Mouse (Mus musculus): ENCODE data around the gene 4921517D22Rik. TPM values are rescaled to one million over a fixed set of nuclear protein-coding genes. Genes with fewer than 3 reads are reported as not detected.

Gene 4921517D22Rik
- not detected for polyA plus RNA-seq (2014; fragmentation: Illumina TruSeq; extraction: RNeasy Lipid Tissue Mini Kit (QIAGEN cat#74804); ENCODE audit: low replicate concordance)

DNA sequence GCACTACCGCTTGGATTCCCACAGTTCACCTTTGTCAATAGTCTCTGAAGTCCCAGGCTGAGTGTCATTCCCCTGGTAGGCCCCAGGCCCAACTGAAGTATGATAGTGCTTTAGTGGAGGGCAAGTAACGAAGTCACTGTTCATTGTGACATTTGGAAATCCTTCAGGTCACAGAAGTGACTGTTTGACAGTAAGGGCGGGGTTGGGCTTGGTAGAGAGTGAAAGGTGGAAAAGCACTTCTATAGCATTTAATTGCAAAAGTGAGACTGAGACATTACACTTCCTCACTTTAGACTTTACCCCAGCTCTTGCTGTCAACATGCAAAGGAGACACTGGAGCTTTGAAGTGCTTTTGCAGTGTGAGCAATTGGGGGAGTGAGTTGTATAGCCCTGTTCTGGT, at the start of gene 4921517D22Rik:
4921517D22Rik (minus strand) TSS at position 101 of the 400 bp plus-strand sequence.

GRCm38 (mm10) chr13:59731652-59732051, 37.7 kb upstream of the 4921517D22Rik start, which contains the start of gene Spata31d1d:
Spata31d1d (minus strand) TSS chr13:59731752.

DNA sequence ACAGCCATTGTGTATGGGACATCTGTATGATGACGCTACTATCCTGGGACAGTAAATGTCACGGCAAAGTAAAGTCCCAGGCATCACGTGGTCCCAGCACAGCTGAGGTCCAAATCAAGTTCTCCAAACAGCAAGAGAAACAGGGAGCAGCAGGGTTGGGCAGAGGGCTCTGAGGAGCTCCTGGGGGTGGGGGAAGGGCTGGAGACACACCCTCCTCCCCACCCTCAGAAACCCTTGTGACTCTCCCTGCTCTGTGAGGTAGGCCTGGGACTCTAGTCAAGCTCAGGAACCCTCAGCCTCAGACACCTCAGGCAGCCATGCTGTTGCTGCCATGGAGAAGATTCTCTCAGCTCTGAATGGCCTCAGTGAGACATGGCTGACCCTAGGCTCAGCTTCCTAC, 18.1 kb upstream of the 4921517D22Rik start, which contains the start of gene Spata31d1b:
Spata31d1b (plus strand) TSS at position 301 of the 400 bp plus-strand sequence.

GRCm38 (mm10) chr13:59710230-59710629, 16.3 kb upstream of the 4921517D22Rik start, which contains the start of gene Spata31d1a:
Spata31d1a (minus strand) TSS chr13:59710330.

DNA sequence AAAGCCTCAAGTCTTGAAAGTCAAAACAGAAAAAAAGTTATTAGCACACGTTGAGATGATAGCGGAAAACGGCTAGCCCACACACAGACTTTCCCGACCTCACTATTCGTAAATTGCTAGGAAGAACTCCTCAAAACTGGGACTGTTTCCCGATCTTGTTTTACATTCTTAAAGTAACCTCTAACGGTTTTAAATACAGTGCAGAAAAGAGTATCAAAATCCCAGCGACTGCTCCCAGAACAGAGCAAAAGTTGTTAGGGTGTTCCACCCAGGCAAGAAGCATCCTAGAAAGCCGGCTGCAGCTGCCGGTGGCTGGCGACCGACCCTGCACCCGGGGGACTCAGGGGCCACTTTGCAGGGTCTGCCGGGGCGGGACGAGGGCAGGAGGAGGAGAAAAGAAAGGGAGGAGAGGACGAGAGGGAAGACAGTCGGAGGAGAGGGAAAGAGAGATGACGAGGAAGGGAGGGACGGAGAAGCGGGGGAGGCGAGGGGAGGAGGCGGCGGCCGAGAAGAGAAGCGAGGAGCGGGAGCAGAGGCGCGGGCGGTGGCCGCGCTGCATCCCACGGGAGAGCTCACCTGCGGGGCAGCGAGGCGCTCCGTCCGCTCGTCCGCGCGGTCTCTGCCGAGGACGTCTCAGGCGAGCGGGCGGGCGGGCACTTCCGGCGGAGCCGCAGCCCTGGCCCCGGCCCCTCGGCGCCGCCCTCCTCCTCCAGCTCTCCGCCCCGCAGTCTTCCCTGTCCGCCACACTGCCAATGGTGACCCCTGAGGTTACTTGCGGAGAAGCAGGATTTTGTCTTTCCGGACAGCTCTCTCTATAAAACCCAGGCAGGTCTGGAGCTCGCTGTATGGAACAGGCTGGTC, 18.5 kb downstream of the 4921517D22Rik start, which contains the start of gene Golm1:
Golm1 (minus strand) TSS at position 661 of the 861 bp plus-strand sequence.

Other genes starting within 250 kb of the 4921517D22Rik start
- gene Agtpbp1, start 108.9 kb downstream of the 4921517D22Rik start, polyA plus RNA-seq (2014; fragmentation: Illumina TruSeq; extraction: RNeasy Lipid Tissue Mini Kit (QIAGEN cat#74804); ENCODE audit: low replicate concordance): 12.4 TPM
- 256 TPM for gene Naa35, start 108.8 kb downstream of the 4921517D22Rik start, polyA plus RNA-seq (2014; fragmentation: Illumina TruSeq; extraction: RNeasy Lipid Tissue Mini Kit (QIAGEN cat#74804); ENCODE audit: low replicate concordance)
- 72.8 TPM for gene Golm1, start 18.3 kb downstream of the 4921517D22Rik start, polyA plus RNA-seq (2014; fragmentation: Illumina TruSeq; extraction: RNeasy Lipid Tissue Mini Kit (QIAGEN cat#74804); ENCODE audit: low replicate concordance)
- gene Spata31d1a, start 16.2 kb upstream of the 4921517D22Rik start, polyA plus RNA-seq (2014; fragmentation: Illumina TruSeq; extraction: RNeasy Lipid Tissue Mini Kit (QIAGEN cat#74804); ENCODE audit: low replicate concordance): not detected
- gene Spata31d1b, start 18.2 kb upstream of the 4921517D22Rik start, polyA plus RNA-seq (2014; fragmentation: Illumina TruSeq; extraction: RNeasy Lipid Tissue Mini Kit (QIAGEN cat#74804); ENCODE audit: low replicate concordance): not detected
- gene Spata31d1d, start 37.6 kb upstream of the 4921517D22Rik start, polyA plus RNA-seq (2014; fragmentation: Illumina TruSeq; extraction: RNeasy Lipid Tissue Mini Kit (QIAGEN cat#74804); ENCODE audit: low replicate concordance): not detected
- not detected for gene 1700014D04Rik, start 52.6 kb upstream of the 4921517D22Rik start, polyA plus RNA-seq (2014; fragmentation: Illumina TruSeq; extraction: RNeasy Lipid Tissue Mini Kit (QIAGEN cat#74804); ENCODE audit: low replicate concordance)
- 90.1 TPM for gene Isca1, start 75.7 kb upstream of the 4921517D22Rik start, polyA plus RNA-seq (2014; fragmentation: Illumina TruSeq; extraction: RNeasy Lipid Tissue Mini Kit (QIAGEN cat#74804); ENCODE audit: low replicate concordance)
- not detected for gene Gm49354, start 88.1 kb upstream of the 4921517D22Rik start, polyA plus RNA-seq (2014; fragmentation: Illumina TruSeq; extraction: RNeasy Lipid Tissue Mini Kit (QIAGEN cat#74804); ENCODE audit: low replicate concordance)
- gene Tut7, start 129.0 kb upstream of the 4921517D22Rik start, polyA plus RNA-seq (2014; fragmentation: Illumina TruSeq; extraction: RNeasy Lipid Tissue Mini Kit (QIAGEN cat#74804); ENCODE audit: low replicate concordance): 228 TPM